8 mouse cellular contexts compared by ENCODE assay signal in the genomic region with DNA sequence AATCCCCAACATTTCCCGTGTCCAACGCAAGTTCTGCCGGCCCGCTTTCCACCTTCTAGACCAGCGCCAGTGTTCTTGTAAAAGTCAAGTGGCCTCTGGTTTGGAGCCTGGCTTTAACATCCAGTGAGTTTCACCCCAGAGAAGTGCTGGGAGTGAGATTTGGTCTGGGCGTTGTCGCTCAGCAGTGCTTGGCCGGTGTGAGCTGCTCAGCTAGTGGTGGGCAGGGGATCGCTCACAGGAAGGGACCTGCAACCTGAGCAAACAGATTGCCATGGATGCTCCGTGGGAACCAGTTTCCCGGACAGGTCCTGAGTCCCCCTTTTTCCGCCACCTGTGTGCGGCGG. TPM values are rescaled to one million over a fixed set of nuclear protein-coding genes. Genes with fewer than 3 reads are reported as not detected.
DNase-seq lines count a peak whose midpoint lies in the region; ATAC-seq and TF ChIP-seq lines count a peak whose summit lies in the region.

No protein-coding gene starts in this region.

- H3K4me3 ChIP-seq in ES-Bruce4 (ENCODE audit: low read depth, low read length): peak overlapping the region; percentile 76
- peak overlapping the region; percentile 64 for H3K4me3 ChIP-seq in hindbrain, embryonic 12.5 days

- H3K4me2 ChIP-seq in hindbrain, embryonic 12.5 days (replicated peaks): peak overlapping the region; percentile 94

- no peaks in the 10 kb centered on the region for H3K36me3 ChIP-seq in ES-Bruce4 (ENCODE audit: control insufficient read depth, insufficient read depth, low read length, poor library complexity, severe bottlenecking)
- no peaks in the 10 kb centered on the region for H3K36me3 ChIP-seq in hindbrain, embryonic 12.5 days

- H3K9ac ChIP-seq in ES-Bruce4 (ENCODE audit: low read depth, poor library complexity, severe bottlenecking): 0 out of 2 replicates have a peak overlapping the region, but pooled peaks have one; percentile 75
- H3K9ac ChIP-seq in hindbrain, embryonic 12.5 days: peak overlapping the region; percentile 32; the same call in 1 of the 2 replicates

- TF ChIP-seq POLR2A in ES-Bruce4 (IDR thresholded peaks at IDR 0.05; ENCODE audit: insufficient read depth, low read length): no peak

- ATAC-seq in hindbrain, embryonic 12.5 days (ENCODE audit: low FRiP score): peak; percentile 69
- peak; percentile 47 for ATAC-seq in megakaryocyte-erythroid progenitor cell, adult 5-6 weeks (replicated peaks; ENCODE audit: low FRiP score, low TSS enrichment, poor library complexity, severe bottlenecking)

- TF ChIP-seq CTCF in ES-Bruce4 (IDR thresholded peaks at IDR 0.05; ENCODE audit: low read depth, low read length): no peak

- H3K27ac ChIP-seq in ES-Bruce4 (ENCODE audit: insufficient read depth, low read length): no peak overlapping the region
- H3K27ac ChIP-seq in hindbrain, embryonic 12.5 days: no peak overlapping the region

- 0 out of 2 replicates have a peak, but pooled peaks have one; percentile 11 for TF ChIP-seq EP300 in ES-Bruce4 (IDR thresholded peaks at IDR 0.05; ENCODE audit: insufficient read depth, low read depth, low read length)

- 1% methylated on average over 14 of the region's 14 CpGs for whole genome bisulfite sequencing in hindbrain, embryonic 12.5 days

- peaks cover 4% of the 10 kb centered on the region for H3K27me3 ChIP-seq in ES-Bruce4 (ENCODE audit: control insufficient read depth, insufficient read depth, low read length, poor library complexity, severe bottlenecking)
- H3K27me3 ChIP-seq in hindbrain, embryonic 12.5 days: peaks cover 16% of the 10 kb centered on the region

- peak; percentile 10 to 40 for DNase-seq in frontal cortex, postnatal 36 days (ENCODE audit: low spot score in 2 of 2)
- no peak for DNase-seq in frontal cortex, postnatal 25 days (ENCODE audit: low spot score in 2 of 2)
- no peak for DNase-seq in Muller cell, postnatal 12 days (ENCODE audit: inconsistent ontology term)
- no peak for DNase-seq in embryo, embryonic 10 days (ENCODE audit: low spot score)
- DNase-seq in cerebellum, postnatal 14 days: no peak

- H3K4me1 ChIP-seq in ES-Bruce4 (ENCODE audit: control insufficient read depth, insufficient read depth, low read length): no peaks in the 10 kb centered on the region
- H3K4me1 ChIP-seq in hindbrain, embryonic 12.5 days: peaks cover 17% of the 10 kb centered on the region

- no peaks in the 10 kb centered on the region for H3K9me3 ChIP-seq in ES-Bruce4 (replicated peaks; ENCODE audit: control insufficient read depth, insufficient read depth, low read length, poor library complexity, severe bottlenecking)
- no peaks in the 10 kb centered on the region for H3K9me3 ChIP-seq in hindbrain, embryonic 12.5 days (replicated peaks)

RNA-seq across cellular contexts. Expression of a gene that starts 0.4 kb away (rescaled TPM):
- polyA plus RNA-seq in ES-Bruce4 (2011; ENCODE audit: insufficient read depth, insufficient read length, low read depth, missing spikeins): 8.6 and 9.0 TPM in 2 replicates
- 6.3 and 7.2 TPM in 2 replicates for polyA plus RNA-seq in hindbrain, embryonic 12.5 days (2016; fragmentation: Nextera tagmentation; extraction: Ambion mirVana)
- total RNA-seq in megakaryocyte-erythroid progenitor cell, adult 5-6 weeks (2014; fragmentation: Nextera tagmentation): not detected in 2 replicates
- 0.30 TPM in 1 of 2 replicates, not detected in the other for total RNA-seq in megakaryocyte-erythroid progenitor cell, adult 5-6 weeks (2017)

Comparison
In these comparisons a context has a peak if more than half of its experiments do, and no peak if none do; other contexts are left out.
1. DNase-seq: peak in frontal cortex, postnatal 36 days (2 of 2); none in frontal cortex, postnatal 25 days (0 of 2), Muller cell, postnatal 12 days (single experiment), embryo, embryonic 10 days (single experiment) and cerebellum, postnatal 14 days (0 of 2).